Mouse (Mus musculus) fat pad, adult 2 months (tissue): ENCODE measurements around the gene Tapt1.

ENCODE experiments used
- DNase-seq: peaks from one replicate; pipeline ENCODE4 v3.0.0-alpha.2; 2011; ENCODE audit warnings: low read depth, low spot score; ENCODE audit errors: extremely low read depth

Tapt1 gene

GRCm38 (mm10) chr5:44234606-44235005 lies 8.2 kb upstream of the Tapt1 start:
- DNase-seq: no peak

GRCm38 (mm10) chr5:44233933-44234332 lies 7.5 kb upstream of the Tapt1 start:
- DNase-seq: no peak

GRCm38 (mm10) chr5:44228756-44229155 lies 2.3 kb upstream of the Tapt1 start:
- DNase-seq: no peak

GRCm38 (mm10) chr5:44228323-44228722 lies 1.9 kb upstream of the Tapt1 start:
- DNase-seq: no peak

- no peak for DNase-seq
Observed at GRCm38 (mm10) chr5:44227462-44227840, 1.0 kb upstream of the Tapt1 start.

GRCm38 (mm10) chr5:44225911-44226520 lies 410 bp downstream of the Tapt1 start:
- no peak for DNase-seq

- no peak for DNase-seq
Observed at GRCm38 (mm10) chr5:44224916-44225600, 1.4 kb downstream of the Tapt1 start.

GRCm38 (mm10) chr5:44224251-44224650 lies 2.2 kb downstream of the Tapt1 start:
- DNase-seq: no peak

GRCm38 (mm10) chr5:44223341-44223881 lies 3.0 kb downstream of the Tapt1 start:
- DNase-seq: no peak

GRCm38 (mm10) chr5:44220430-44220829 lies 6.0 kb downstream of the Tapt1 start:
- no peak for DNase-seq

GRCm38 (mm10) chr5:44219871-44220270 lies 6.6 kb downstream of the Tapt1 start:
- no peak for DNase-seq

- no peak for DNase-seq
Observed at GRCm38 (mm10) chr5:44218483-44218882, 7.9 kb downstream of the Tapt1 start.

- DNase-seq: no peak
Observed at GRCm38 (mm10) chr5:44217685-44218041, 8.8 kb downstream of the Tapt1 start.

GRCm38 (mm10) chr5:44217041-44217684 lies 9.3 kb downstream of the Tapt1 start:
- no peak for DNase-seq

- DNase-seq: no peak
Observed at GRCm38 (mm10) chr5:44215118-44215517, 11.3 kb downstream of the Tapt1 start.

GRCm38 (mm10) chr5:44214025-44214424 lies 12.4 kb downstream of the Tapt1 start:
- no peak for DNase-seq

GRCm38 (mm10) chr5:44213391-44213790 lies 13.0 kb downstream of the Tapt1 start:
- no peak for DNase-seq

GRCm38 (mm10) chr5:44211818-44212465 lies 14.5 kb downstream of the Tapt1 start:
- DNase-seq: no peak

GRCm38 (mm10) chr5:44207286-44207685 lies 19.1 kb downstream of the Tapt1 start:
- no peak for DNase-seq

- no peak for DNase-seq
Observed at GRCm38 (mm10) chr5:44206651-44207050, 19.8 kb downstream of the Tapt1 start.

GRCm38 (mm10) chr5:44203410-44203809 lies 23.0 kb downstream of the Tapt1 start:
- DNase-seq: no peak

GRCm38 (mm10) chr5:44201665-44202064 lies 24.8 kb downstream of the Tapt1 start:
- no peak for DNase-seq
